Mouse (Mus musculus): Measurements from ENCODE around the gene Itpr3. TPM values are rescaled to one million over a fixed set of nuclear protein-coding genes. Genes with fewer than 3 reads are reported as not detected.

The Itpr3 gene
- total and polyA plus RNA-seq, 2 experiments, result 1.0 to 1.5 TPM

DNA sequence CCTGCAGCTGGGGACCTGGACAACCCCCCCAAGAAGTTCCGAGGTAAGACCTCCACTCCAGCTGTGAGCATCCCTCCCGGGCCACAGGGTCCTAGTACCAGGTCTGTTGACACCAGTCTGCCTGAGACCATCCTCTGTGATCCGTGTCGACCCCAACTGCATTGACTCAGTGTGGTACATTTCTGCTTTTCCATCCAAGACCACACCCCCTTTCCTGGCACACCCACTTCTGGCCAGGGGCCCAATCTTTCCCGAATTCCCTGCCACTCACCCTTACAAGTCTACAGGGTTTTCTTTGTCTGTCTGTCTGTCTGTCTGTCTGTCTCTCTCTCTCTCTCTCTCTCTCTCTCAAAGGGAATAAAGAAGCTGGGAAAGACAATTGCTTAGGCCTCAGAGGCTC, 16.0 kb downstream of the Itpr3 start:
- TF ChIP-seq POLR2A (IDR thresholded peaks at IDR 0.05; ENCODE audit: extremely low read depth, insufficient read depth, low read length) (no peak), CTCF (IDR thresholded peaks at IDR 0.05; ENCODE audit: low read depth, low read length) (no peak)

DNA sequence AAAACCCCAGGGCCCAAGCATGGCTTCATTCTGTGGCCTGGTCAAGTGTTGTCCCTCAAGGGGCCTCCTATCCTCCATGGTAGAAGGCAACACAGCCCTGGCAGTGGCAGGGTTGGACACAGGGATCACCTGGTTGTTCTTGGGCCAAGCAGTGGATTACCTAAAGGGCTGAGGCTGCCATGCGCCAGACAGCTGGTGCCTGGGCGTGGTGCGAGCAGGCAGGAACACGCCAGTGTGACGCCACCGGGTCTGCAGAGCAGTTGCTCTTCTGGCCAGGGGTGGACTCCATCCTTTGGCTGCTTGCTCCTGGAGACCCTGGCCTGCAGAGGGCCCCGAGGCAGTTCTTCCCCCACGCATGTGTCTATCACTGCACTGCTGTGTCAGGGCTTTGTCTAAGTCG, 16.7 kb downstream of the Itpr3 start:
- no peaks in the 10 kb centered on the region for H3K27me3 ChIP-seq (ENCODE audit: control insufficient read depth, insufficient read depth, low read length)
- no peaks in the 10 kb centered on the region for H3K36me3 ChIP-seq (ENCODE audit: control insufficient read depth, insufficient read depth, low read length)
- no peak for DNase-seq (ENCODE audit: extremely low read depth, low read depth, low spot score)
- WGBS, result 76% methylated on average over 9 of the region's 9 CpGs
- H3K9ac ChIP-seq (ENCODE audit: low read depth, low read length), result no peak overlapping the region
- no peak overlapping the region for H3K27ac ChIP-seq (replicated peaks; ENCODE audit: insufficient read depth, low read depth, low read length)
- no peak for TF ChIP-seq CTCF (IDR thresholded peaks at IDR 0.05; ENCODE audit: low read depth, low read length)
- no peak for TF ChIP-seq POLR2A (IDR thresholded peaks at IDR 0.05; ENCODE audit: extremely low read depth, insufficient read depth, low read length)
- no peaks in the 10 kb centered on the region for H3K79me2 ChIP-seq (ENCODE audit: control insufficient read depth, insufficient read depth, low read length)
- no peaks in the 10 kb centered on the region for H3K4me1 ChIP-seq (ENCODE audit: control insufficient read depth, insufficient read depth, low read length)
- no peak overlapping the region for H3K4me3 ChIP-seq (ENCODE audit: insufficient read depth, low read depth, low read length)

More for the DNA sequence above, 16.0 kb downstream of the Itpr3 start:
- H3K36me3 ChIP-seq (ENCODE audit: control insufficient read depth, insufficient read depth, low read length), result no peaks in the 10 kb centered on the region
- no peak overlapping the region for H3K4me3 ChIP-seq (ENCODE audit: insufficient read depth, low read depth, low read length)
- H3K4me1 ChIP-seq (ENCODE audit: control insufficient read depth, insufficient read depth, low read length), result no peaks in the 10 kb centered on the region
- WGBS, result 82% methylated on average over 5 of the region's 5 CpGs
- H3K27ac ChIP-seq (replicated peaks; ENCODE audit: insufficient read depth, low read depth, low read length), result no peak overlapping the region
- DNase-seq (ENCODE audit: extremely low read depth, low read depth, low spot score), result no peak
- no peak overlapping the region for H3K9ac ChIP-seq (ENCODE audit: low read depth, low read length)
- H3K79me2 ChIP-seq (ENCODE audit: control insufficient read depth, insufficient read depth, low read length), result no peaks in the 10 kb centered on the region
- H3K27me3 ChIP-seq (ENCODE audit: control insufficient read depth, insufficient read depth, low read length), result no peaks in the 10 kb centered on the region

DNA sequence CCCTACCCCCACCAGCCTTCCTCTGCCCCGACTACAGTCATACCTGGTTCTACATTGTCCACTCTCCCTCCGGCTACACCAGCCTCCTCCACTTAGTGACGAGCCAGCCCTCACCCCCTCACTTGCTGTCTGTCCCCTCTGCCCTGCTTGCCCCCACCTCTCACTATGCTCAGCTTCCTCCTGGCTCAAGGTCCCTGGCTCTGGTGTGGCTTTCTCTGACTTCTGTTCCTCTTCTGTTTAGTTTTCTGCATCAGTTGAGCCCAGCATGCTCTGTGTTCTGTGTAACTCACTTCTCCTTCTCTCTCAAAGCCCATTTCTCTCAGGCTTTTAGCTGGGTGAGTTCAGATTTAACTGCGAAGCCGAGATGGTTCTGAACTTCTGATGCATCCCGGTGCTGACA, 17.1 kb downstream of the Itpr3 start:
- H3K4me3 ChIP-seq (ENCODE audit: insufficient read depth, low read depth, low read length), result no peak overlapping the region
- H3K4me1 ChIP-seq (ENCODE audit: control insufficient read depth, insufficient read depth, low read length), result no peaks in the 10 kb centered on the region
- H3K9ac ChIP-seq (ENCODE audit: low read depth, low read length), result no peak overlapping the region
- H3K36me3 ChIP-seq (ENCODE audit: control insufficient read depth, insufficient read depth, low read length), result no peaks in the 10 kb centered on the region
- DNase-seq (ENCODE audit: extremely low read depth, low read depth, low spot score), result no peak
- no peaks in the 10 kb centered on the region for H3K79me2 ChIP-seq (ENCODE audit: control insufficient read depth, insufficient read depth, low read length)
- no peak overlapping the region for H3K27ac ChIP-seq (replicated peaks; ENCODE audit: insufficient read depth, low read depth, low read length)
- H3K27me3 ChIP-seq (ENCODE audit: control insufficient read depth, insufficient read depth, low read length), result no peaks in the 10 kb centered on the region
- WGBS, result 78% methylated on average over 6 of the region's 6 CpGs
- TF ChIP-seq CTCF (IDR thresholded peaks at IDR 0.05; ENCODE audit: low read depth, low read length) (no peak), POLR2A (IDR thresholded peaks at IDR 0.05; ENCODE audit: extremely low read depth, insufficient read depth, low read length) (no peak)

DNA sequence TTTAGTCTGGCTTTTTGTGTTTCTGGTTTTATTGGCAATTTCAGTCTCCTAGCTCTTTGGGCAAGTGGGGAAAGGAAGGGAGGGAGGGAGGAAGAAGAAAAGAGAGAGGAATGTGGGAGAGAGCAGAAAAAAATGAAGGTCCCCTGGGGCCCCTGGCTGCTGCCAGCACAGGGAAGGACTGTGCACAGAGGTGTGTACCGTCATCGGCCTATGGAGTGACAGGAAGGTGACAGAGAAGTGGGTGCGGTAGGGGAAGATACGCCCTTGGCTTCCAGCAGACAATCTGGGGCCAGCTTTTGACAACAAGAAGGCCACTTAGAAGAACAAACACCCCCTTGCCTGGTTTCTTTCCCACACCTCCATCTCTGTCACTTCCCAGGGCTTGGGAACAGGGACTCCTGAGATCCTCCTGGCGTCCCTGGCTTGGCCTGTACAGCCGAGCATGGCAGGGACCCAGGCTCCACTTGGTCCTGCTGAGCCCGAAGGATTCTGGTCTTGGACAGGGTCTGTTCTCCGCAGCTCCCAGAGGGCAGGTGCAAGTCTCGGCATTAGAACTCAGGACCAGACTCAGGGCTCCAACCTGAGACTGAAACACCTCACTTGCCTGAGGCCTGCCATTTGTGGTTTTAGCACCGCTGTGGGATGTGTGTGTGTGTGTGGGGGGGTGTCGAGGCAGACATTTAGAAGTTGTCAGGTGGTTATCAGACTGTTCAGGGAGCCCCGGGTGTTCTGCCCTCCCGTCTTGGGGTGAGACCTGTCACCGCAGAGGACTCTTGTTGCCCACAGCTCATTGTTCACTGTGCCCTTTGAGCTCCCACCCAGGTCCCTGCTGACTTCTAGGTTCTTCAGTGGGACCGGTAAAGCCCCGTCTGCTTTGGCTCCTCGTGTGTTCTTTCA, 18.0 kb downstream of the Itpr3 start:
- Histone ChIP-seq H3K27ac (replicated peaks; ENCODE audit: insufficient read depth, low read depth, low read length) (no peak overlapping the region), H3K4me1 (ENCODE audit: control insufficient read depth, insufficient read depth, low read length) (no peaks in the 10 kb centered on the region), H3K36me3 (ENCODE audit: control insufficient read depth, insufficient read depth, low read length) (no peaks in the 10 kb centered on the region), H3K79me2 (ENCODE audit: control insufficient read depth, insufficient read depth, low read length) (no peaks in the 10 kb centered on the region), H3K27me3 (ENCODE audit: control insufficient read depth, insufficient read depth, low read length) (no peaks in the 10 kb centered on the region), H3K9ac (ENCODE audit: low read depth, low read length) (no peak overlapping the region), H3K4me3 (ENCODE audit: insufficient read depth, low read depth, low read length) (no peak overlapping the region)
- TF ChIP-seq CTCF (IDR thresholded peaks at IDR 0.05; ENCODE audit: low read depth, low read length) (no peak), POLR2A (IDR thresholded peaks at IDR 0.05; ENCODE audit: extremely low read depth, insufficient read depth, low read length) (no peak)
- no peak for DNase-seq (ENCODE audit: extremely low read depth, low read depth, low spot score)
- whole genome bisulfite sequencing, result 87% methylated on average over 17 of the region's 17 CpGs

DNA sequence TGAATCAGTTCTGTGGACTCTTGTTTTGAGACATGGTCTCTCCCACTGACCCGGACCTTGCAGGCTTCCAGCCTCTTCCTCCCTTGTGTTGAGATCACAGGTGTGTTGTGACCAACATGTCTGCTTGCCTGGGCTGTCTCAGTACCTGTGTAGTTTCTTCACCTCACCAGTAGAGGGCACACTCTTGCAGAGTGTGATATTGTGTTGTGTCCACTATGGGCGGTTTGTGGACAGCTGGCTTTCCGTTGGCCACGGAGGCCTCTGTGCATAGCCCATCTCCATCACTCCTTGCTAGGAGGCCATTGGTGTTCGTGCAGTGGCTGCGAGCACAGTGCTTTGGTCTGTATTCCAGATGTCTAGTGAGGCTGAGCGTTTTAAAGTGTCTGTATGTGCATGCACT, 20.0 kb downstream of the Itpr3 start:
- H3K4me1 ChIP-seq (ENCODE audit: control insufficient read depth, insufficient read depth, low read length), result no peaks in the 10 kb centered on the region
- DNase-seq (ENCODE audit: extremely low read depth, low read depth, low spot score), result no peak
- no peak overlapping the region for H3K27ac ChIP-seq (replicated peaks; ENCODE audit: insufficient read depth, low read depth, low read length)
- no peak overlapping the region for H3K9ac ChIP-seq (ENCODE audit: low read depth, low read length)
- WGBS, result 99% methylated on average over 7 of the region's 7 CpGs
- no peaks in the 10 kb centered on the region for H3K79me2 ChIP-seq (ENCODE audit: control insufficient read depth, insufficient read depth, low read length)
- peak; percentile 24; the same call in 1 of the 2 replicates for TF ChIP-seq CTCF (IDR thresholded peaks at IDR 0.05; ENCODE audit: low read depth, low read length)
- TF ChIP-seq POLR2A (IDR thresholded peaks at IDR 0.05; ENCODE audit: extremely low read depth, insufficient read depth, low read length), result no peak
- H3K4me3 ChIP-seq (ENCODE audit: insufficient read depth, low read depth, low read length), result no peak overlapping the region
- H3K36me3 ChIP-seq (ENCODE audit: control insufficient read depth, insufficient read depth, low read length), result no peaks in the 10 kb centered on the region
- H3K27me3 ChIP-seq (ENCODE audit: control insufficient read depth, insufficient read depth, low read length), result no peaks in the 10 kb centered on the region

DNA sequence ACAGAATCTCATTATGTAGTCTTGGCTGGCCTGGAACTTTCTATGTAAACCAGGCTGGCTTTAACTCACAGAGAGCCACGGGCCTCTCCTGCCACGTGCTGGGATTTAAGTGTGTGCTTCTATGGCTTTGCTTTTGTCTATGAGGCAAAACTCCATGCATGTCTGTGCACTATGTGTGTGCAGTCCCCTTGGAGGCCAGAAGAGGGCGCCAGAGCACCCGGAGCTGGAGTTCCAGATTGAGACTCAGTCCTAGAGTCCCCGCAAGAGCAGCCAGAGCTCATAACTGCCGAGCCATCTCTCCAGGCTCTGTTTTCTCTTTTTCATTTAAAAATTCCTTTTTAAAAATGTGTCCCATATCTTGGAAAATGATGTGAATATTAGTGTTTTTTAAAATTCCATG, 20.8 kb downstream of the Itpr3 start:
- 86% methylated on average over 6 of the region's 6 CpGs for WGBS
- DNase-seq (ENCODE audit: extremely low read depth, low read depth, low spot score), result no peak

More for the DNA sequence above, 20.8 kb downstream of the Itpr3 start:
- Histone ChIP-seq H3K27me3 (ENCODE audit: control insufficient read depth, insufficient read depth, low read length) (no peaks in the 10 kb centered on the region), H3K79me2 (ENCODE audit: control insufficient read depth, insufficient read depth, low read length) (no peaks in the 10 kb centered on the region), H3K36me3 (ENCODE audit: control insufficient read depth, insufficient read depth, low read length) (no peaks in the 10 kb centered on the region), H3K27ac (replicated peaks; ENCODE audit: insufficient read depth, low read depth, low read length) (no peak overlapping the region), H3K4me1 (ENCODE audit: control insufficient read depth, insufficient read depth, low read length) (no peaks in the 10 kb centered on the region), H3K4me3 (ENCODE audit: insufficient read depth, low read depth, low read length) (no peak overlapping the region), H3K9ac (ENCODE audit: low read depth, low read length) (no peak overlapping the region)
- TF ChIP-seq POLR2A (IDR thresholded peaks at IDR 0.05; ENCODE audit: extremely low read depth, insufficient read depth, low read length), result no peak
- TF ChIP-seq CTCF (IDR thresholded peaks at IDR 0.05; ENCODE audit: low read depth, low read length), result peak; percentile 51
